Mouse (Mus musculus) forebrain, embryonic 16.5 days (tissue): ENCODE results near the gene Psmb6. TPM values are rescaled to one million over a fixed set of nuclear protein-coding genes. Genes with fewer than 3 reads are reported as not detected.
A peak's percentile ranks its signal among the peaks of the same experiment; 100 is the strongest.

Source experiments
- ATAC-seq: fragments of 200-750 bp; cut with Nextera tagmentation; 2 replicates; pipeline ENCODE4 v1.8.0; 2017; ENCODE audit warnings: mild to moderate bottlenecking, moderate library complexity
- H3K27ac ChIP-seq: fragments of 300-500 bp; sonication (generic); 2 replicates; pipeline ENCODE4 v1.5.1; 2014; ENCODE audit warnings: low read length, control low read depth
- H3K27me3 ChIP-seq: fragments of 300-500 bp; sonication (generic); replicated peaks from 2 replicates; pipeline ENCODE4 v1.6.1; 2014; ENCODE audit warnings: low read length; ENCODE audit not compliant: control insufficient read depth, insufficient read depth
- H3K36me3 ChIP-seq: fragments of 300-500 bp; sonication (generic); 2 replicates; pipeline ENCODE4 v1.6.1; 2014; ENCODE audit not compliant: control insufficient read depth, insufficient read depth
- H3K4me1 ChIP-seq: fragments of 300-500 bp; sonication (generic); replicated peaks from 2 replicates; pipeline ENCODE4 v1.6.1; 2014; ENCODE audit warnings: low read length; ENCODE audit not compliant: control insufficient read depth, insufficient read depth
- H3K4me2 ChIP-seq: fragments of 300-500 bp; sonication (generic); 2 replicates; pipeline ENCODE4 v1.6.1; 2014; ENCODE audit warnings: mild to moderate bottlenecking, low read length, control low read depth
- H3K4me3 ChIP-seq: fragments of 300-500 bp; sonication (generic); replicated peaks from 2 replicates; pipeline ENCODE4 v1.5.1; 2014; ENCODE audit warnings: mild to moderate bottlenecking, low read length, control low read depth
- H3K9ac ChIP-seq: fragments of 300-500 bp; sonication (generic); replicated peaks from 2 replicates; pipeline ENCODE4 v1.6.1; 2014; ENCODE audit warnings: low read depth, low read length, control low read depth
- H3K9me3 ChIP-seq: fragments of 300-500 bp; sonication (generic); 2 replicates; pipeline ENCODE4 v1.6.1; 2016; ENCODE audit warnings: low read length; ENCODE audit not compliant: control insufficient read depth
- WGBS: fragments of 180-500 bp; shearing (Covaris S2); extraction: QIAGEN DNeasy Blood & Tissue Kit; methylation state at CpG from one replicate; pipeline ENCODE4 v1.1.7; 2014; 5-methylcytosine and 5-hydroxymethylcytosine counted together
- polyA plus RNA-seq: library from polyadenylated mRNA; unstranded; fragments of >200 nt; fragmentation: Nextera tagmentation; extraction: Ambion mirVana; gene quantifications from 2 replicates; pipeline ENCODE4 v1.2.1, GENCODE M21; 2015

Gene Psmb6
- polyA plus RNA-seq, 1 experiment from 2014 or later = 749 TPM

- no peaks in the 10 kb centered on the region for H3K27me3 ChIP-seq
- H3K4me2 ChIP-seq = no peak within 1 kb of the TSS
- H3K9me3 ChIP-seq = no peaks in the 10 kb centered on the region
- no peak within 1 kb of the TSS for H3K9ac ChIP-seq
- 78% methylated on average over 6 of the region's 6 CpGs for WGBS
- no peak for ATAC-seq
- H3K4me1 ChIP-seq = no peaks in the 10 kb centered on the region
- no peak within 1 kb of the TSS for H3K4me3 ChIP-seq
- H3K36me3 ChIP-seq = peaks cover 5% of the 10 kb centered on the region; the same call in 1 of the 2 replicates
- no peak within 1 kb of the TSS for H3K27ac ChIP-seq
Observed at GRCm38 (mm10) chr11:70532839-70533238, 7.7 kb downstream of the Psmb6 start, which contains the start of gene Gm40193. Gene Gm40193, minus strand, starts transcription at chr11:70532939.

DNA sequence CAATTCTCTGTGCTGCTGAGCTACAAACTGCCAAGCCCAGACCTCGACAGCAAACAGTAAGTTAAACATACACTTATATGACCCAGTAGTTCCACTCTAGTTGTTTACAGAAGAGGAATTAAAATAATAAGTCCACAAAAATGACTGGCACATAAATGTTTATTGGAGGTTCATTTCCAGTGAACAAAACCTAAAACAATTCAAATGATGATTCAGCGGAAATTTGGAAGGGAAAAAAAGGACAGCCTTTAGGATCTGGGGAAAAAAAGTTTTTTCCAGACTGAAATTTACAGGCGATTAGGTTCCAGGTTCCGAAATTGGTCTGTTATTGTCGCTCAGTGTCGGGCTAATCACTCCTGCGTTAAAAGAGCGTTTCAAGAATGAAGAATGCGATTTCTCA is 14.3 kb downstream of the Psmb6 start:
- Histone ChIP-seq H3K27me3 (peaks cover 3% of the 10 kb centered on the region; the same call in 1 of the 2 replicates), H3K4me3 (peak overlapping the region; percentile 56), H3K36me3 (no peaks in the 10 kb centered on the region), H3K9me3 (no peaks in the 10 kb centered on the region), H3K4me1 (peaks cover 11% of the 10 kb centered on the region), H3K9ac (peak overlapping the region; percentile 55; the same call in 1 of the 2 replicates), H3K27ac (no peak overlapping the region), H3K4me2 (peak overlapping the region; percentile 69)
- WGBS = 11% methylated on average over 9 of the region's 9 CpGs
- peak; percentile 23; the same call in 1 of the 2 replicates for ATAC-seq

DNA sequence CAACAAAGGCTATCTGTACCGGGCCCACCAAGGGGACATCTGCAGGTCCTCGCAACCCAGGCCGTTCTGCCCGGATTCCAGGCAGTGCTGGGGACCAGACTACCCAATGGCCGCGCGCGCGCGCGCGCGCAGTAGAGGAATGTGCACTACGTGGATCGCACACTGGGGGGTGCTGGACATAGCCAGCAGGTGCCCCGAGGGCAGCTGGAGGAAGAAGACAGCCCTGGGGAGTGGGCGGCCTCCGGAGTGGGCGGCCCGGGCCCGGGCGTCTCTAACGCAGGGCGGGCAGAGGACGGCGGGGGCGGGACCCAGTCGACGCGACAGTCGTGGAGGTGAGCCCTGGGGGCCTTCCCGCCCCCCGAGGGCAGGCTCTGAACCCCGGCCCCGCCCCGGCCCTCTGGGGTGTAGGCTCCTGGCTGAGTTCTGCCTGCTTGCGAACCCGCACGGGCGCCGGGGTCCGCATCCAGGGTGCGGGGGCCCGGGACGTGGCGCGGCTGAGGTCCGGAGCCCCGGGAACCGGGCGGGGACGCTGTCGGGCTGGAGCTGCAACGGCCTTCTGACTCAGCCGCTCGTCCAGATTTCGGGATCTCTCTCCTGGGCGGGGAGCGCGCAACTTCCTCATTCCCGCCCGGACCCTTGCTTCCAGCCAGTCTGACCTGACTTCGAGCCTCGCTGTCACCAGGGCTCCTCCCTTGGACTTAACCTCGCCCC is 14.9 kb downstream of the Psmb6 start, which contains the start of gene Pld2:
TSS of gene Pld2 (plus strand) at position 188 of the 711 bp plus-strand sequence.
- Histone ChIP-seq H3K27me3 (peaks cover 3% of the 10 kb centered on the region; the same call in 1 of the 2 replicates), H3K9ac (peak within 1 kb of the TSS; percentile 55), H3K4me2 (peak within 1 kb of the TSS; percentile 69), H3K4me1 (peaks cover 11% of the 10 kb centered on the region), H3K36me3 (no peaks in the 10 kb centered on the region), H3K9me3 (no peaks in the 10 kb centered on the region), H3K27ac (no peak within 1 kb of the TSS), H3K4me3 (peak within 1 kb of the TSS; percentile 56)
- ATAC-seq = peak; percentile 85
- under 1% methylated on average over 61 of the region's 65 CpGs for WGBS

DNA sequence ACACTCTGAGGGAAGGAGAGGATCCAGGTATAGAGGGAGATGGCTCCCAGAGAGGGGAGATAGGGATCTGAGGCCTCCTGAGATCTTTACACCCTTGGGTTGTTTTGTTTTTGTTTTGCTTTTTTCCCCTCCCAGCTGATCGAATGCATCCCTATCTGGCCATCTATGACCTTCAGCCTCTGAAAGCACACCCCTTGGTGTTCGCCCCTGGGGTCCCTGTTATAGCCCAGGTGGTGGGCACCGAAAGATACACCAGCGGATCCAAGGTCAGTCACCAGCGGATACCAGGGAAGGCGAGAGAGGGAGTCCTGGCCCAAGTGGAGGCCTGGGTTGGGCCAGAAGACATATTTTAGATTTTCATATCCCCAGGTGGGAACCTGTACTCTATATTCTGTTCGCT is 15.8 kb downstream of the Psmb6 start:
- H3K27ac ChIP-seq = no peak overlapping the region
- peak overlapping the region; percentile 56 for H3K4me3 ChIP-seq
- H3K4me1 ChIP-seq = peaks cover 11% of the 10 kb centered on the region
- H3K9me3 ChIP-seq = no peaks in the 10 kb centered on the region
- H3K36me3 ChIP-seq = no peaks in the 10 kb centered on the region
- WGBS = 92% methylated on average over 7 of the region's 7 CpGs
- H3K9ac ChIP-seq = peak overlapping the region; percentile 55; the same call in 1 of the 2 replicates
- H3K27me3 ChIP-seq = peaks cover 3% of the 10 kb centered on the region; the same call in 1 of the 2 replicates
- H3K4me2 ChIP-seq = peak overlapping the region; percentile 69
- ATAC-seq = no peak

DNA sequence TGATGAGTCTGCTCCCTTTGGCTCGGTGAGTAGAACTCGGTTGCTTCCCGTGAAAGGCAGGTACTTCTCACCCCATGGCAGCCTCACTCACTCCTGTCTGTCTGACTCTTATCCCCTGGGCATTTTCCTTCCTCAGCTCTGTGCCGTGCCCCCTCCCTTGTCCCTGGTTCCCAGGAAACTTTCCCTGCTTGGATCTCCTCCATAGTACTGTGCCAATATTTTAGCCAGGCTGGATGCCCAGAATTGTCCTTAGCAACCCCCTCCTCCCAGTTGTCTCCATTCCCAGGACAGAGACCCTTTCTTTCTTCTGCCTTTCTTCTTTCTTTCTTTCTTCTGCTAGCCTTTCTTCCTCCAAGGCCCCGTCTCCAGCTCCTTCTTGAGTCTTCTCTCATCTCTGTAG is 16.2 kb downstream of the Psmb6 start:
- H3K36me3 ChIP-seq = no peaks in the 10 kb centered on the region
- H3K27me3 ChIP-seq = peaks cover 3% of the 10 kb centered on the region; the same call in 1 of the 2 replicates
- H3K9ac ChIP-seq = no peak overlapping the region
- 52% methylated on average over 5 of the region's 5 CpGs for WGBS
- H3K9me3 ChIP-seq = no peaks in the 10 kb centered on the region
- H3K4me3 ChIP-seq = no peak overlapping the region
- no peak overlapping the region for H3K4me2 ChIP-seq
- H3K27ac ChIP-seq = no peak overlapping the region
- peaks cover 11% of the 10 kb centered on the region for H3K4me1 ChIP-seq
- no peak for ATAC-seq

GRCm38 (mm10) chr11:70544496-70544895 is 19.3 kb downstream of the Psmb6 start:
- Histone ChIP-seq H3K4me3 (no peak overlapping the region), H3K4me2 (no peak overlapping the region), H3K9ac (no peak overlapping the region), H3K36me3 (no peaks in the 10 kb centered on the region), H3K9me3 (no peaks in the 10 kb centered on the region), H3K27ac (no peak overlapping the region), H3K27me3 (peaks cover 3% of the 10 kb centered on the region; the same call in 1 of the 2 replicates), H3K4me1 (peaks cover 11% of the 10 kb centered on the region)
- 73% methylated on average over 7 of the region's 7 CpGs for WGBS
- no peak for ATAC-seq

- no peaks in the 10 kb centered on the region for H3K4me1 ChIP-seq
- no peaks in the 10 kb centered on the region for H3K36me3 ChIP-seq
- no peak overlapping the region for H3K4me3 ChIP-seq
- no peak overlapping the region for H3K9ac ChIP-seq
- no peaks in the 10 kb centered on the region for H3K9me3 ChIP-seq
- 0 out of 2 replicates have a peak, but pooled peaks cover 2% of the 10 kb centered on the region for H3K27me3 ChIP-seq
- H3K4me2 ChIP-seq = no peak overlapping the region
- no peak overlapping the region for H3K27ac ChIP-seq
- ATAC-seq = no peak
- WGBS = 81% methylated on average over 8 of the region's 8 CpGs
Observed at GRCm38 (mm10) chr11:70551526-70551925, 26.4 kb downstream of the Psmb6 start.

DNA sequence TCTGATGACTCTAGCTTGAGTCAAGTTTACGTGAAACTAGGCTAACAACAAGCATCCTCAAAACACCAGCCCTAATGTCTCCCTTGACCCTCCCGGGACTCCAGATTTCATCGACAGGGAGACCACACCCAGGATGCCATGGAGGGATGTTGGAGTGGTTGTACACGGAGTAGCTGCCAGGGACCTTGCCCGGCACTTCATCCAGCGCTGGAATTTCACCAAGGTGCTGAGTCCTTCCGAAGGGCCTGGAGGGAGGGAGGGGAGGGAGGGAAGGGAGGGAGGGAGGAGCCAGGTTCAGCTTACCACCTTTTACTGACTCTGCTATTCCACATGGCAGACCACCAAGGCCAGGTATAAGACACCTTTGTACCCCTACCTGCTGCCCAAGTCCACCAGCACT is 28.8 kb downstream of the Psmb6 start:
- no peaks in the 10 kb centered on the region for H3K4me1 ChIP-seq
- H3K9me3 ChIP-seq = no peaks in the 10 kb centered on the region
- H3K36me3 ChIP-seq = no peaks in the 10 kb centered on the region
- H3K27me3 ChIP-seq = 0 out of 2 replicates have a peak, but pooled peaks cover 2% of the 10 kb centered on the region
- ATAC-seq = no peak
- 28% methylated on average over 7 of the region's 7 CpGs for WGBS
- no peak overlapping the region for H3K4me3 ChIP-seq
- H3K4me2 ChIP-seq = no peak overlapping the region
- H3K9ac ChIP-seq = no peak overlapping the region
- H3K27ac ChIP-seq = no peak overlapping the region

GRCm38 (mm10) chr11:70557545-70557944 is 32.4 kb downstream of the Psmb6 start:
- H3K9me3 ChIP-seq = no peaks in the 10 kb centered on the region
- H3K9ac ChIP-seq = no peak overlapping the region
- WGBS = 95% methylated on average over 9 of the region's 9 CpGs
- ATAC-seq = no peak
- no peak overlapping the region for H3K4me2 ChIP-seq
- H3K4me1 ChIP-seq = peaks cover 7% of the 10 kb centered on the region
- no peak overlapping the region for H3K4me3 ChIP-seq
- H3K27me3 ChIP-seq = no peaks in the 10 kb centered on the region
- H3K36me3 ChIP-seq = no peaks in the 10 kb centered on the region
- no peak overlapping the region for H3K27ac ChIP-seq
